Mouse (Mus musculus) yolk sac, embryonic 10.5 days (tissue): ENCODE data around the gene Gabarapl2.
A peak's percentile ranks its signal among the peaks of the same experiment; 100 is the strongest.

ENCODE experiments used
- DNase-seq: peaks from one replicate; pipeline ENCODE4 v3.0.0-alpha.2; 2017; ENCODE audit warnings: low spot score

Gabarapl2 gene

GRCm38 (mm10) chr8:111968541-111968940 lies 28.0 kb downstream of the Gabarapl2 start:
- no peak for DNase-seq

GRCm38 (mm10) chr8:111968991-111969390 lies 28.5 kb downstream of the Gabarapl2 start:
- DNase-seq: no peak

GRCm38 (mm10) chr8:111974138-111974537 lies 33.6 kb downstream of the Gabarapl2 start:
- DNase-seq: no peak

- no peak for DNase-seq
These were observed 35.2 kb downstream of the Gabarapl2 start for GRCm38 (mm10) chr8:111975706-111976105.

- DNase-seq: no peak
These were observed 35.8 kb downstream of the Gabarapl2 start for GRCm38 (mm10) chr8:111976326-111976725.

- peak; percentile 70 for DNase-seq
These were observed 37.6 kb downstream of the Gabarapl2 start for GRCm38 (mm10) chr8:111978147-111978546.

GRCm38 (mm10) chr8:111982116-111982515 lies 41.6 kb downstream of the Gabarapl2 start:
- no peak for DNase-seq

- no peak for DNase-seq
These were observed 44.0 kb downstream of the Gabarapl2 start for GRCm38 (mm10) chr8:111984511-111984910.

GRCm38 (mm10) chr8:111989911-111990310 lies 49.4 kb downstream of the Gabarapl2 start:
- peak; percentile 65 for DNase-seq

GRCm38 (mm10) chr8:111991278-111991677 lies 50.8 kb downstream of the Gabarapl2 start:
- no peak for DNase-seq

- peak; percentile 88 for DNase-seq
These were observed 51.7 kb downstream of the Gabarapl2 start, which contains the start of gene Adat1 for GRCm38 (mm10) chr8:111992013-111992702. TSS of gene Adat1 (minus strand) at chr8:111992302.

GRCm38 (mm10) chr8:111992703-111993039 lies 52.2 kb downstream of the Gabarapl2 start:
- no peak for DNase-seq
